Mouse (Mus musculus): ENCODE data around the gene Banp.

Banp gene

DNA sequence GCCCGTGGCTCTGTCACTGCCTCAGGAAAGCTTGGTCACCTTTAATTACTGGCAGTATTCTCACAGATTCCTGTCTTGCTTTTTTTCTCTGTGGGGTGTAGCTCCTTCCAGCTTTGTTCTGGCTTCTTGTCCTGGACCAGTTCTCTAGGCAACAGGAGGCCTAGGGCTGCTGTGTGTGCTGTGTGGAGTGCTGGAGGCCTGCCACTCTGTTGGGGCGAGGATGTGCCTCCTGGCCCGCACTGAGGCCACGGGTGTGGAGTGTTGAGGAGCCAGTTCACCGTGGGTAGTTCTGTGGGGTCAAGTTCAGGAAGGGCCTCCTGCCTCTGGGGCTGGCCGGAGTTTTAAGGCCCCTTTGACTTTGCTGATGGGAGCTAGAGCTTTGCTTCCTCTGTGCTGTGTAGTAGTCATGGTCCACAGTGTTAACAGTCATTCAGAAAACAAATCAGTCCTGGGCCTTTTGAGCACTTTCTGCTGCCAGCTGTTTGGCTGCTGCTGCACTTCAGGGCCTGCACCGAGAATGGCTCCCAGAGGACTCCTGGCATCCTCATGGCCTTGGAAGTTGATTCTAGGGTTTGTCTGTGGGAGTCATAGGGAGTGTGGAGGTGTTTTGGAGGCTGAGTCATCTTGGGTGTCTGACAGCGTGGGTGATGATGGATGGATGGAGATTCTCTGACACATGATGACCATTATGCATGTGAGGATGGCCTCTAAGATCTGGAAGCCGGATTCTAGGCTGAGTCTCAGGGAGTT is 41.1 kb downstream of the Banp start:
- no peak for DNase-seq

- no peak for DNase-seq
These were observed 42.1 kb downstream of the Banp start for GRCm38 (mm10) chr8:121991611-121992010.

GRCm38 (mm10) chr8:121992911-121993310 is 43.4 kb downstream of the Banp start:
- no peak for DNase-seq

DNA sequence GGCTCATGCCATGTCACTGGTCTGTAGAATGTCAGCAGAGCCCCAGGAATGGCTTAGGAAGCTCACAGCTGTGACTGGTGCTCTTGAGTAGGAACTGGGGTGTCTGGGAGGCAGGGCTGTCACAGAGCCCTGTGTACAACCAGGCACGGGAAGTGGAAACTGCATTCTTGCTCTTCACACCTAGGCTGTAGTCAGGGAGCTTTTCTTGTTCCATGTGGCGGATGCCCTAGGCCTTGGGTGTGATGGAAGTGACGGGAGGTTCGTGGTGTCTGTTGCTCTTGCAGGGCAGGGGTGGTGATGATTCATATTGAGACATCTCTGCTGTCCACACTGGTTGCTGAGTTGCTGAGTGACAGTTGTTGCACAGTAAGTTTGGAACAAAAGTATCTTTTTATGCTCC is 45.6 kb downstream of the Banp start:
- no peak for DNase-seq

DNA sequence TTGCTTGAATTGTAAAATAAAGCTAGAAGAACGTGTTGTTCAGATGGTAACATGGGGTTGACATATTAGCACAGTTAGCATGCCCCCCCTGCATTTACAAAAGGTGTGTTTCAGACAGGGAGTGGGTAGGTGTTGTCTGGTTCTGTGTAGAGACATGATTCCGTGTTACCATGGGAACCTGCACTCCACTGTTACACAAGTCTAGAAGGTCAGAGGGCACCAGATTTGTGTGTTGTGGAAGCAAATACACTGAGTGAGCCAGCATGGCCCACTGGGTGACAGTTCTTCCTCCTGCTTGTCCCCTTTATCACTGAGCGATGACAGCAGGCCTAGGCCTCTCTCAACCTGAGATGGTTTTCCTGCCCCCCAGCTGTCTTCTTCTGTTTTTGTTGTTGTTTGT is 46.3 kb downstream of the Banp start:
- no peak for DNase-seq

GRCm38 (mm10) chr8:121998631-121999030 is 49.1 kb downstream of the Banp start:
- DNase-seq, result no peak

GRCm38 (mm10) chr8:121999211-121999610 is 49.7 kb downstream of the Banp start:
- DNase-seq, result no peak

DNA sequence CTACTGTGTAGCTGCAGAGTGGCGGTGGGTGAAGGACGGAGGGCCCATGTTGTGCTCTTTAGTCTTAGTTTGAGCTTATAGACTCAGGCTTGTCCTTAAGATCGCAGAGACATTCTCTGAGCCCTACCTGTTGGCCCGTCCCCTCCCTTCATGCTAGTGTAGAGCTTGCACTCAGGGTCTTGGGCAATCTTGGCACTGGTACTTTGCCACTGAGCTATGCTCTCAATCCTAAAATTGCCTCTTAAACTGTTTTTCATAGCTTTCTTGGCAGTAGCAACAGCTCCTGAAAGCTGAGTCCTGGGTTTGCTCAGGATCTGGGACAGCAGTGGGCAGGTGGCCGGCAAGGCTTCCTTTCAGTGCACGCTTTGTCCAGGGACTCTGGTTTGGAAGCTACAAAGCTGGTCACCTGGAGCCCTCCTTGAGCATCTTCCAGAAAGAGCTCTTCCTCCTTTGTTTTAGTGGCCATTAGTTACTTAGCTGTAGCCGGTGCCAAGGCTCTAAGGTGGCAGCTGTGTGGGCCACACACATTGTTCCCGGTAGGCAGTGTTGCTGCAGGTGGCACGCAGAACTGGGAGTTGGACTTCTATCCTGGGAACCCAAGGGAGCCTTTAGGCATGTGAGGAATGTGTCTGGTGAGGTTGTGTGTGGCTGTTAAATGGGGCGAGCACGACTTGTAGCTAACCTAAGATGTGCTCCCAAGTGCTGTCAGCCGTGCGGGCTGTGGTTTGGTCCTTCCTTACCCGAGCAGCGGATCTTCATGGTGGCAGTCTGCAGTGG is 52.0 kb downstream of the Banp start:
- DNase-seq, result no peak

GRCm38 (mm10) chr8:122003646-122004045 is 54.1 kb downstream of the Banp start:
- no peak for DNase-seq

DNA sequence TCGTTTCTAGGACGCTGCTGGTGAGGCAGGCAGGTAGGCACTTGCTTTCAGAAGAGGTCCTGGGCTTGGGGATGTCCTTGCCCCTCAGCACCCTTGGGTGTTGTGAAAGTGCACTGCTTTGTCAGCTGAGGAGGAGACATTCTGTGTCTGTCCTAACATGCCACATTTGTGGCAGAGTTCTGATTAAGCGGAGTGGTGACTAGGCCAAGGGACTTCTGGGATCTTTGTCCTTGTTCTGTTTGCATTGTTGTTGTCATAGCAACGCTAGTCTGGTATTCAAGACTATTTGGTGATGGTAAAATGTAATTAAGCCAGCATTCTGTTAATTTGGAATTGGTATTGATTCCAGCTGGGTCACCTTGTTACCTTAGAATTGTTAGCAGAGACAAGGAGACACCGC is 54.6 kb downstream of the Banp start:
- DNase-seq, result no peak

GRCm38 (mm10) chr8:122005422-122006204 is 56.1 kb downstream of the Banp start:
- DNase-seq, result no peak

DNA sequence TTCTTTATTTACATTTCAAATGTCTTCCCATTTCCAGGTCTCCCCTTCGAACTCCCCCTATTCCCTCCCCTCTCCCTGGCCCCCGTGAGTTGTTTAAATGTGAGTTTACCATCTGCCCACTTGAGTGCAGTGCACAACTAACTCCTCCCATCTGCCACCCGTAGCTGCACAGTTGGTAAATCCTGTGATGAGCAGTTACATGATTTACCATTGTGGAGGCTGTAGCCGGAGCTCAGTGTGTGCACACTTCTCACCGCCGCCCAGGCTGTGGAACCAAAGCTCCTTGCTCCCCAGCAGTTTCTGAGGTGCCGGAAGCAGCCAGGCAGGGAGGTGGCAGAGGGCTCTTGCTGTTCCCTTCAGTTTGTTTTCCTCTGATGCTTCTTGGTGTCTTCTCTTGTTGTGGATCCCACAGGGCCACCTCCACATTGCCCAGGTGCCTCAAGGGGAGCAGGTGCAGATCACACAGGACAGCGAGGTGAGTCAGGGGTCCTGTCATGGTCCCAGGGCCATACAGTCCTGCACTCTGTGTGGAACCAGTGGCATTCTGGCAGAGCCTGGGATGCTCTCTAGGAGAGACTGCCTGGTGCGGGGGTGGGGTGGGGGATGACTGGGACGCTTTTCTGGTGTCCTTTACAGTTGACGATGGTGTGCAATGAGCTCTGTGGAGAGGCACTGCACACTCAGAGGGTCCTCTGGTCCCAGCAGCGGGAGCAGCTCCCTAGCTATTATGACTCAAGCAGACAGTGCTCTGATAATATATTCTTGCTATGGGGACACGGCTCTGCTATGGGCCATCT is 57.3 kb downstream of the Banp start:
- peak; percentile 61 for DNase-seq

DNA sequence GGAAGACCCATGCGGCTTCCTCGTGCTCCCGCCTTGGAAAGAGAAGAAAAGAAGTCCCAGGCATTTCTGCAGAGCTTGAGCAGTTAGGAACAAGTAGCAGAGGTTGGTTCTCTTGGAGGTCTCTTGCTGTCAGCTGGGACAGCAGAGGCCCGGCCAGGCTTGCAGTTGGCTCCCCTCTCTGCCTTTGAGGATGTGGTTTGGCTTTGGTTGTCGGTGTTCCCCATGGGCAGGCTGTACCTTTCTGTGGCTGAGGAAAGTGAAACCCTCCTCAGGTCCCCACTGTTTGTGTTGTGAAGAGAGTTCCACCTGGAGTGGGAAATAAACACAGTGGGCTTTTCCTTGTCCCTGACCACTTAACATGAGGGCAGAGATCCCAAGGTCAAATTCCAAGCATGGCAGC is 58.8 kb downstream of the Banp start:
- DNase-seq, result no peak

GRCm38 (mm10) chr8:122010638-122011037 is 61.1 kb downstream of the Banp start:
- no peak for DNase-seq

DNA sequence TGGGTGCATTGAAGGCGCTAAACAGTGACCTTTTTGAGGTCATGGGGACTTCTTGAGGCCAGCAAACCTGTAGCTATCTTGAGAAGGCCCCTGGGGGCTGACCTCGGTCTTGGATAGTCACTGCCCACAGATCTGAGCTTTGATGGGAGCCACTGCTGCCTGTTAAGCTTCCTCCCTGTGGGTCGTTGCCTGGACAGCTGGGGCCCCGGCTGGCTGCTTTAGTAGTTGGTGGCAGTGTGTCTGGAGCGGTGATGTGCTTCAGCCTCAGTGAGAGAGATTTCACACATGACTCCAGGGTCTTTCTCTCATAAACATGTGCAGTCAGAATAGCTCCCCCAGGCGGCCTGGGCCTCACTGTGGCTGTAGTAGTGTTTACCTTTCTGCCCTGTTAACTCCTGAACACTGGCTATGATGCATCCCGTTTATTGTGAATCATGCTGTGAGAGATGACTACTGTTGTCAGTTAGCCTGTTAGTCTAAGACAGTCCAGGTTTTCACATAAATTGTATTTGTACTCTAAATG is 61.6 kb downstream of the Banp start:
- no peak for DNase-seq

- no peak for DNase-seq
These were observed 65.1 kb downstream of the Banp start for GRCm38 (mm10) chr8:122014606-122015005.

DNA sequence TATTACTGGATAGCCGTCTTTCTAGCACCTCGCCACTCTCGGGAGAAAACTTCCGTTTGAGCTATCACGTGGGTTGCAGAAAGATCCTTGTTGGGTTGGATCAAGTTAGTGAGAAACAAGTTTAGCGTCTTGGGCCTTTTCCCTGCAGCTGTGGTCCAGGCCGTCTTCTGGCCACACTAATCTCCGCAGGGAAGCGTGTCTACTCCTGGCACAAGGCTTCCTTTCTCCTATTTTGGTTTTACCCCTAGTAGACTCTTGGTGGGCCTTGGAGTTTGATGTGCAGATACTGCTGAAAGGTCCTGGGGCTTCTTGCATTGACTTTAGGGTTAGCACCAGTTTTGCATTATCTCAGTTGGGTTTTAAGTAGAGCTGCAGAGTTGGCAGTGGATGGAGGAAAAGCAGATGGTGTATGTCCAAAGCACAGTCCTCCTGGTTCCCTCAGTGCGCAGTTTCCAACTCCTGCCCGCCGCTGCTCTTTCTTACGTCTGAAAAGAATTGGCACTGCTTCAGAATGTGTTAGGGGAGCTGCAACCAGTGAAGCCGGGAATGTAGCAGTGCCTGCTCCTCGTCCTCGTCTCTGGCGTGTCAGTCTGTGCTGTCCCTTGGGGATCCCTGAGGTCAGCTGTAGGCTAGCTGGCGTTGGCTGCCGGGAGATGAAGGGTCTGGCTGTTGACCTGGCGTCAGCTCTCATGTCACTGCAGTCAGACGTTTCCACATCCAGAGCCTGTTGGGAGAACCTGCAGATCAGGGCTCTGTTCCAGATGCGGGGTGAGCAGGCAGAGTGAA is 68.7 kb downstream of the Banp start:
- DNase-seq, result peak; percentile 58

- DNase-seq, result no peak
These were observed 69.6 kb downstream of the Banp start for GRCm38 (mm10) chr8:122019162-122019561.

DNA sequence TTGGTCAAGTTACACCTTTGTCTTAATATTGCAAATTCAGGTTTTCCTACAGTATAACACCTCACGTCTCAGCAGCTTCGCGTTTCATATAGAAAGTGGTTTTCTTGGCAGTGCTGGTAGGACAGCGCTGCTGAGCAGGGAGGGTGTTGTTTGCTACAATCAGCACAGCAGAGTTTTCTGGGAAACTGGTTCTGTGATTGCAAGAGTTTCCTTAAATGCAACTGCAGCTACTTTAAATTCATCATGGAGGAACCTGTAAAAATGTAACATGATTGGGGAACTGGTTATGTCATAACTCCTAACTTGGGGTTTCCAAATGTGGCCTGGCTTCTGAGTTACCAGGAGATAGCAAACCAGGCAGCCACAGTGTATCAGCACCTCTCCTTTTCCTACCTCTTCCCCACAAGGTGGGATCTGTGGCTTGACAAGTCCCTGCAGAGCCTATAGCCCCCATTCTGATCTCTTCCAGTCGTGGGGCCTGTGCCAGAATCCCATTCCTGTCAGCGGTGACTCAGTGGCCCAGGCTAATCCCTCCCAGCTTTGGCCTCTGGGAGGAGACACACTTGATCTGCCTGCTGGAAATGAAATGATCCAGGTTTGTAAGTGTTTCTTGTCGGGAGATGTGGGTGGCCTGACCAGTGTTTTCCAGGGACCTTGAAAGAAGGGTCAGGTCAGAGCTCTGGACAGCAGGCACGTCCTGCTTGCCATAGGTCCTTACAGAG is 70.7 kb downstream of the Banp start:
- no peak for DNase-seq

GRCm38 (mm10) chr8:122021725-122022124 is 72.2 kb downstream of the Banp start:
- DNase-seq, result no peak

DNA sequence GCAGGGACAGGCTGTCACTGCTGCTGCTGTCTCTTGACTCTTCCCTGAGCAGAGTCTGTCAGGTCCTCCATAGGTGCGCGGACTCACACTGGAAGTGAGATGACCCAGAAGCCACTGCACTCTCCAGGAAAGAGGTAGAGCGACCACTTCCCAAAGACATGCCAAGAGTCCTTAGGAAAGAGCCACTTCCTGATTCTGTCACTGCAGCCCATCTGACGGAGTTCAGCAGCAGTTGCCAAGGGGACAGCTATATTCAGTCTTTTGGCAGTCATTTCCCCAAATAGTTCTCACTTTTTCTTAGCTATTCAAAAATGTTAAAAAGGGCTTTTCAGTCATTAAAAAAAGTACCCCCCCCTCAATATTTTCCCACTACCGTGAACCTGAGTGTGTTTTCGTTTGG is 72.7 kb downstream of the Banp start:
- DNase-seq, result no peak

Data from layer of hippocampus, adult 9-11 months (tissue).